Comparison of ENCODE assay signal across 16 mouse cellular contexts in genomic region chr7:123003207-123003606, GRCm38 (mm10).
"Had no signal": no experiment of that assay in that cellular context is flagged by ENCODE, and none has a peak within 500 bp of the region (broad histone marks: within the 10 kb centered on the region; RNA-seq: fewer than 3 reads in every experiment).

No protein-coding gene starts in this region.

- H3K4me3 ChIP-seq: neural tube, embryonic 12.5 days; neural tube, embryonic 13.5 days; neural tube, embryonic 15.5 days; stomach, embryonic 15.5 days had no signal

- H3K4me1 ChIP-seq: neural tube, embryonic 12.5 days; neural tube, embryonic 15.5 days; stomach, embryonic 15.5 days had no signal

- H3K9ac ChIP-seq: neural tube, embryonic 12.5 days; neural tube, embryonic 13.5 days; neural tube, embryonic 15.5 days; stomach, embryonic 15.5 days had no signal

- H3K4me2 ChIP-seq: neural tube, embryonic 12.5 days; neural tube, embryonic 13.5 days; neural tube, embryonic 15.5 days; stomach, embryonic 15.5 days had no signal

- H3K9me3 ChIP-seq: neural tube, embryonic 12.5 days; neural tube, embryonic 13.5 days; neural tube, embryonic 15.5 days; stomach, embryonic 15.5 days had no signal

- H3K27ac ChIP-seq: neural tube, embryonic 12.5 days; neural tube, embryonic 13.5 days; neural tube, embryonic 15.5 days; stomach, embryonic 15.5 days had no signal

- DNase-seq: retina, postnatal 1 day; right cerebral cortex, adult 18-20 months; right cerebral cortex, postnatal 14 days; right cerebral cortex, postnatal 25 days; right cerebral cortex, postnatal 4 days; spleen, adult 18-20 months; thymus, adult 18-20 months; thymus, adult 2 months; thymus, postnatal 14 days; thymus, postnatal 25 days; thymus, postnatal 36 days; thymus, postnatal 4 days had no signal

- H3K27me3 ChIP-seq: neural tube, embryonic 12.5 days; neural tube, embryonic 13.5 days; neural tube, embryonic 15.5 days; stomach, embryonic 15.5 days had no signal
